Mouse (Mus musculus) common myeloid progenitor, adult 5-6 weeks (primary cell): ENCODE measurements at regions not wholly inside any gene's neighbourhood (a gene's known extent, or its start where the extent isn't known, plus 50 kb on each side); places are given as distances from the start of the nearest gene placed in this dataset.

Experiments used
- ATAC-seq: replicated peaks from 2 replicates; pipeline ENCODE4 v1.8.0; 2016; ENCODE audit warnings: low read depth, mild to moderate bottlenecking, moderate TSS enrichment, inconsistent platforms; ENCODE audit not compliant: poor library complexity, severe bottlenecking

DNA sequence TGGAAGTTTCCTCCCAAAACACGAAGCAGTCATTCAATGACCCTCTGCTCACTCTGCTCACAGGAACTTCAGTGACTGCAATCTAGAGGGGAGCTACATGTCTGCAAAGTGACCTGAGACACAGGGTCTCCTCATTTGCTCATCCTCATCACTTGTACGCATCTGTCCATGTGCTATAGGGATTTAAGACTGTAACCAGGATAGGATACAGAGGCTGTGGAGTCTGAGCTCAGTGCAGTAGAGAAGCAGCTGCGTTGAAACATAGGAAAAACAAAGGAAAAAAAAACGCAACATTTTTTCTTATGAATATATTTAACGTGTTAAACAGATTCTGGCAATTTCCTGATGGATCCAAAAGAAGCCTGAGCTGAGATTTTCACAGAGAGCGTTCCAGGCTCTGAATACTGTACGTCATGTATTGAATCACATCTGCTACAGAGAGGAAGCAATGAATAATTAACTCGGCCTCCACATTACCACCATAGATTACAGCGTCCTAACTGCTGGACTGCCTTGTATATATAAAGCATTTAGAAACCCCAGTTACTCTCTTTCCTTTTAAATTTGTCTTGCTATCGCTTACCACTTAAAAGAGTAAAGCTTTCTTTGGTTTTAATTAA lies 183.7 kb upstream of the Gm12695 start:
- no peak for ATAC-seq
